Mouse (Mus musculus): ENCODE measurements at regions not wholly inside any gene's neighbourhood (a gene's known extent, or its start where the extent isn't known, plus 50 kb on each side); places are given as distances from the start of the nearest gene placed in this dataset.

DNA sequence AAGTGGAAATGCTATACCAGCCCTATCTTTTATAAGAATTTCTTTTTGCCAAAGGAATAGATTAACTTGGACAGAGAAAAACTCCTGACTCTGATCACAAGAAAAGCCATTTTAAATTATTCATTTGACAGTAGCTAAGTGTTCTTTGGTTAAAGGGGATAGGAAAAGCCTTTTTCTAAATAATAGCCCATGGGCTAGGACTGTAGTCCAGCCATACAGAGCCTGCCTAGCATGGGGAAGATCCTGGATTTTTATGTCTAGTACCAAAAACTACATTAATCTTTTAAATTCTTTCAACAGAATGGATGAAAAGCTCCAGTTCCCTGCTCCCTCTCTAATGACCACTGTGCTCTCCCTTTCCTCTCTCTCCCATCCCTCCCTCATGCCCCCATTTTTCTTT lies 208.5 kb downstream of the Rnf152 start:
- no peak overlapping the region for H3K4me2 ChIP-seq (ENCODE audit: low read length)
- H3K27me3 ChIP-seq (ENCODE audit: insufficient read depth, low read length), result no peaks in the 10 kb centered on the region
- no peak overlapping the region for H3K4me3 ChIP-seq (replicated peaks; ENCODE audit: low read depth, low read length)
- no peaks in the 10 kb centered on the region for H3K4me1 ChIP-seq (replicated peaks; ENCODE audit: insufficient read depth, low read length)
- no peak overlapping the region for H3K27ac ChIP-seq
- TF ChIP-seq CTCF (IDR thresholded peaks at IDR 0.05; ENCODE audit: low read depth), result no peak
- H3K9ac ChIP-seq (ENCODE audit: low read depth, low read length), result no peak overlapping the region
- H3K9me3 ChIP-seq (replicated peaks; ENCODE audit: low read length), result no peaks in the 10 kb centered on the region
- H3K36me3 ChIP-seq (ENCODE audit: insufficient read depth, low read length), result no peaks in the 10 kb centered on the region
- no peak for ATAC-seq (replicated peaks; ENCODE audit: low FRiP score, low read depth)
- DNase-seq (ENCODE audit: low spot score), result no peak

DNA sequence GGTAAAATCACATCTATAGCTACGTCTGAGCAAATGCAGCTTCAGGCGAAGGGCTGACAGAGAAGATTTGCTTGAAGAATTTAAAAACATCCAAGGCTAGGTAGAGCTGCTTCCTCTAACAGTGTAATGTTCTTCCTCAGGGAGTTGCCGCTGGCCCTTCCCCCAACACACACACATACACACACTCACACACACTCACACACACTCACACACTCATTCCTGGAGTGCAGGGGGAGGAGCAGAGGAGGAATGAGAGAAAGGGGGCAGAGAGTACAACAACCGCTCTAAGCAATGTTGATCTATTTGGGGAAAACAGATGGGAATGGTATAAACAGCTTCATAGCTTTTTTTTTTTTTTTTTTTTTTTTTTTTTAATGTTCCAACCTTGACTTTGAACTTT lies 232.6 kb downstream of the Rnf152 start:
- Histone ChIP-seq H3K27me3 (ENCODE audit: insufficient read depth, low read length) (no peaks in the 10 kb centered on the region), H3K36me3 (ENCODE audit: insufficient read depth, low read length) (no peaks in the 10 kb centered on the region), H3K27ac (no peak overlapping the region), H3K4me1 (replicated peaks; ENCODE audit: insufficient read depth, low read length) (no peaks in the 10 kb centered on the region), H3K9ac (ENCODE audit: low read depth, low read length) (no peak overlapping the region), H3K9me3 (replicated peaks; ENCODE audit: low read length) (no peaks in the 10 kb centered on the region), H3K4me3 (replicated peaks; ENCODE audit: low read depth, low read length) (no peak overlapping the region), H3K4me2 (ENCODE audit: low read length) (no peak overlapping the region)
- DNase-seq (ENCODE audit: low spot score) (no peak), ATAC-seq (replicated peaks; ENCODE audit: low FRiP score, low read depth) (no peak)
- no peak for TF ChIP-seq CTCF (IDR thresholded peaks at IDR 0.05; ENCODE audit: low read depth)
- WGBS, result 64% methylated on average over 4 of the region's 4 CpGs

DNA sequence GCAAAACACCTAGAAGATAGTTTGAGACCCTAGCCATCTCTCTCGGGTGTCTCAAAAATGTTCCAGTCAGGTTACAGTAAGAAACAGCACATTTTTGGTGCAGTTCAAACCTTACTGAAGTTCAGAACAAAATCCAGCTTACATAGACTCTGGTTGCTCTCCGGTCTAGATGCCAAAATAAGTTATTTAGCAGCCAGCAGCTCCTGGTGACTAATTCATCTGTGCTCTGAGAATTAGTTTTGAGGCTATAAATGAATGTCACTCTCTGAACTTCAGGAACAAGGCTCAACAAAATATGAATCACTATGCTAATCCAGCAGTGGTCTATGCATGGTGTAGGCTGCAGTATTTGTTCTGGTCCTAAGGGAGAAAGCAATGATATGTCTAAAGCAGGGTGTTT lies 238.6 kb downstream of the Rnf152 start:
- Histone ChIP-seq H3K27me3 (ENCODE audit: insufficient read depth, low read length) (no peaks in the 10 kb centered on the region), H3K27ac (no peak overlapping the region), H3K9ac (ENCODE audit: low read depth, low read length) (no peak overlapping the region), H3K9me3 (replicated peaks; ENCODE audit: low read length) (no peaks in the 10 kb centered on the region), H3K4me3 (replicated peaks; ENCODE audit: low read depth, low read length) (no peak overlapping the region), H3K36me3 (ENCODE audit: insufficient read depth, low read length) (no peaks in the 10 kb centered on the region), H3K4me2 (ENCODE audit: low read length) (no peak overlapping the region), H3K4me1 (replicated peaks; ENCODE audit: insufficient read depth, low read length) (no peaks in the 10 kb centered on the region)
- DNase-seq (ENCODE audit: low spot score) (no peak), ATAC-seq (replicated peaks; ENCODE audit: low FRiP score, low read depth) (no peak)
- TF ChIP-seq CTCF (IDR thresholded peaks at IDR 0.05; ENCODE audit: low read depth), result no peak
- WGBS, result 71% methylated on average over 2 of the region's 2 CpGs

DNA sequence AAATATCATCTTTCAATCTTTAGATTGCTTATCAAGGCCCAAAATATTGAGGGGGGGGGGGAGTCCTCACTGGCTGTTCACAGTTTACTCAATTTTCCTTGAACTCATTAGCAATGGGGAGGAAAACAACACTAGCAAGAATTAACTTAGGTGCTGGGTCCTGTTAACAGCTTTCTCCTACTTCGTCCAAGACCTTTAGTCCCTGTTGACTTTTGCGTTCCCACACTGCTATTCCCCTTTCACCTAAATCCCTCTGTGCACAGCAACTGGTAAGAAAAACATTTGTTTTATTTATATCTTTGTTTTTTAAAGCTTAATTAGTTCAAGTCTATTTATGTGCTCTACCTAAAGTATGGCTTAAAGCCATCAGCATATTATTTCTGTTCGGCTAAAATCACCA lies 240.3 kb downstream of the Rnf152 start:
- H3K9ac ChIP-seq (ENCODE audit: low read depth, low read length), result no peak overlapping the region
- ATAC-seq (replicated peaks; ENCODE audit: low FRiP score, low read depth) (no peak), DNase-seq (ENCODE audit: low spot score) (no peak)
- H3K4me1 ChIP-seq (replicated peaks; ENCODE audit: insufficient read depth, low read length), result no peaks in the 10 kb centered on the region
- H3K4me3 ChIP-seq (replicated peaks; ENCODE audit: low read depth, low read length), result no peak overlapping the region
- H3K36me3 ChIP-seq (ENCODE audit: insufficient read depth, low read length), result no peaks in the 10 kb centered on the region
- no peak overlapping the region for H3K27ac ChIP-seq
- 67% methylated on average over 3 of the region's 3 CpGs for WGBS
- H3K27me3 ChIP-seq (ENCODE audit: insufficient read depth, low read length), result no peaks in the 10 kb centered on the region
- no peak for TF ChIP-seq CTCF (IDR thresholded peaks at IDR 0.05; ENCODE audit: low read depth)
- no peak overlapping the region for H3K4me2 ChIP-seq (ENCODE audit: low read length)
- no peaks in the 10 kb centered on the region for H3K9me3 ChIP-seq (replicated peaks; ENCODE audit: low read length)

DNA sequence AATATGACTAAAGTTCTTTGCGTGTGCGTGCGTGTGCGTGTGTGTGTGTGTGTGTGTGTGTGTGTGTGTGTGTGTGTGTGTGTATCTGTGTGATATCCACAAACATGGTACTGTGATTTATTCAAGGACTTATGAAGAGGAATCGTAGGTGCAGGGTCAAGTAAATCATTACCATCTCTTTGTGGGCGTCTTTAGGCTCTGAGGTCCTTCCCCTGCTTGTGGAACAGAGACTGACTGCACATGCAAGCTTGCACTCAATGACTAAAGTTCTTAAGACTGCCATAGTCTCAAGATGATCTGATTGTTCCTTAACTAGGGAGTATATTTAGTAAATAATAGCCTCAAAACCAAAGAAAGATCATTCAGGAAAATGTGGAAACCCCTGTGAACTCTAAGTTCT lies 241.1 kb downstream of the Rnf152 start:
- no peaks in the 10 kb centered on the region for H3K27me3 ChIP-seq (ENCODE audit: insufficient read depth, low read length)
- ATAC-seq (replicated peaks; ENCODE audit: low FRiP score, low read depth), result no peak
- H3K4me3 ChIP-seq (replicated peaks; ENCODE audit: low read depth, low read length), result no peak overlapping the region
- DNase-seq (ENCODE audit: low spot score), result no peak
- no peak for TF ChIP-seq CTCF (IDR thresholded peaks at IDR 0.05; ENCODE audit: low read depth)
- no peaks in the 10 kb centered on the region for H3K9me3 ChIP-seq (replicated peaks; ENCODE audit: low read length)
- no peaks in the 10 kb centered on the region for H3K4me1 ChIP-seq (replicated peaks; ENCODE audit: insufficient read depth, low read length)
- WGBS, result 78% methylated on average over 6 of the region's 6 CpGs
- H3K9ac ChIP-seq (ENCODE audit: low read depth, low read length), result no peak overlapping the region
- no peak overlapping the region for H3K27ac ChIP-seq
- H3K4me2 ChIP-seq (ENCODE audit: low read length), result no peak overlapping the region
- no peaks in the 10 kb centered on the region for H3K36me3 ChIP-seq (ENCODE audit: insufficient read depth, low read length)

DNA sequence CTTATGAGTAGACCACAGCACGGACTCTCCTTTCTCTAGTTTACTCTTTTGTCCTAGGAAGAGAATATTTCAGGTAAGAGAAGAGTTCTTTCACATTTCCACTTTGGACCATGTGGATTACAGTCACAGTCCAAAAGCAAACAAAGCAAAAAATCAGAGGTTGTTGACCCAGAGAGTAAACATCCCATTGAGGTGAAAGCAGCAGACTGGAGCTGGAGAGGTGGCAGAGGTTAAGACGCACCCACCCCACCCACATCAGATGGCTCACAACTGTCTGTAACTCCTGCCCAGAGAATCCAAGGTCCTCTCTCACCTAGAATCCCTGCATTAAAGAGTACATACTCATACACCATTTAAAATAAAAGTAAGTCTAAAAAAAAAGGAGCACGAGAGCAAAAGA lies 241.7 kb downstream of the Rnf152 start:
- H3K4me1 ChIP-seq (replicated peaks; ENCODE audit: insufficient read depth, low read length), result no peaks in the 10 kb centered on the region
- H3K27me3 ChIP-seq (ENCODE audit: insufficient read depth, low read length), result no peaks in the 10 kb centered on the region
- no peak overlapping the region for H3K4me3 ChIP-seq (replicated peaks; ENCODE audit: low read depth, low read length)
- no peaks in the 10 kb centered on the region for H3K36me3 ChIP-seq (ENCODE audit: insufficient read depth, low read length)
- H3K9ac ChIP-seq (ENCODE audit: low read depth, low read length), result no peak overlapping the region
- WGBS, result 80% methylated on average over 3 of the region's 3 CpGs
- no peak for TF ChIP-seq CTCF (IDR thresholded peaks at IDR 0.05; ENCODE audit: low read depth)
- H3K4me2 ChIP-seq (ENCODE audit: low read length), result no peak overlapping the region
- no peak for DNase-seq (ENCODE audit: low spot score)
- H3K27ac ChIP-seq, result no peak overlapping the region
- H3K9me3 ChIP-seq (replicated peaks; ENCODE audit: low read length), result no peaks in the 10 kb centered on the region
- ATAC-seq (replicated peaks; ENCODE audit: low FRiP score, low read depth), result no peak; the same call in 1 of the 2 replicates

DNA sequence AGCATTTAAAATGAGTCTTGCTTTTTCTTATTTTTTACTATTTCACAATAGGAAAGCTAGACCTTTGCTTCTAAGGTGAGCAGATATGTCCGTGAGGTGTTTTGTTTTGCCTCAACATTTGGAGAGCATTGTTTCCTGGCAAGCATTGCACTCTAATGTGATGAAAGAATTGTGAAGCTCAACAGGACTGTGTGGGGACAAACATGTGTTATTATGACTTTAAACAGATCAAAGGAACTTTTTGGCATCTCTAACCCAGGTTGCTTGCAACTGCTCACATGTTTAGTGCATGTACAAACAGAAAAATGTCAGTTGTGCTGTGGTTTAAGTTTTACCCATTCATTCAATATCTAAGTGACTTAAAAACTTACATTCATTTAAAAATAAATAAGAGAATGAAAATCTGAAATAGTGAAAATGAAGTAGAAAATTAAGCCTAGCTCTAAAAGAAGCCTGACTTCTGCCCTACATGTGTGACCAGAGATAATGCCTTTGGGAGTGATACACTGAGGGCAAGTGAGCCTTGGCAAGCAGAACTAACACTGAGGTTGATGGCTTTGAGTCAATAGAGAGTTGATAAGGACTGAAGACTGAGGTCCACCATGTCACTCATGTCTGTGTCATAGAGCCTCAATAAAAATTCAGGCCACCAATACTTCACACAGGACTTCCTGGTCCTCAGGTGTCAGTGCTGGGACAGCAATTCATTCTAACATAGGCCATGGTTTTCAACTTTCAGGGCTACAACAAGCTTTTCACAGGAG lies 243.6 kb downstream of the Rnf152 start:
- H3K36me3 ChIP-seq (ENCODE audit: insufficient read depth, low read length), result no peaks in the 10 kb centered on the region
- no peaks in the 10 kb centered on the region for H3K4me1 ChIP-seq (replicated peaks; ENCODE audit: insufficient read depth, low read length)
- H3K9ac ChIP-seq (ENCODE audit: low read depth, low read length), result no peak overlapping the region
- no peak for ATAC-seq (replicated peaks; ENCODE audit: low FRiP score, low read depth)
- no peaks in the 10 kb centered on the region for H3K9me3 ChIP-seq (replicated peaks; ENCODE audit: low read length)
- no peak for DNase-seq (ENCODE audit: low spot score)
- H3K4me3 ChIP-seq (replicated peaks; ENCODE audit: low read depth, low read length), result no peak overlapping the region
- no peak overlapping the region for H3K4me2 ChIP-seq (ENCODE audit: low read length)
- no peaks in the 10 kb centered on the region for H3K27me3 ChIP-seq (ENCODE audit: insufficient read depth, low read length)
- TF ChIP-seq CTCF (IDR thresholded peaks at IDR 0.05; ENCODE audit: low read depth), result no peak
- no peak overlapping the region for H3K27ac ChIP-seq
- WGBS, result 83% methylated on average over 1 of the region's 1 CpGs

Data from kidney, postnatal 0 days (tissue).